Mouse (Mus musculus) testis, adult 2 months (tissue): Measurements from ENCODE around the gene Etv3.

Experiments
- CTCF ChIP-seq: fragments of 200-500 bp; IDR thresholded peaks from 2 replicates; pipeline ENCODE4 v1.5.1; 2012; ENCODE audit warnings: low read depth, mild to moderate bottlenecking, inconsistent platforms, low read length, moderate library complexity; ENCODE audit not compliant: control insufficient read depth, insufficient read depth, insufficient replicate concordance
- POLR2A ChIP-seq: fragments of 200-500 bp; IDR thresholded peaks from 2 replicates; pipeline ENCODE4 v1.6.1; 2012; ENCODE audit warnings: low read depth, mild to moderate bottlenecking, inconsistent platforms, low read length, moderate library complexity; ENCODE audit not compliant: control insufficient read depth

DNA sequence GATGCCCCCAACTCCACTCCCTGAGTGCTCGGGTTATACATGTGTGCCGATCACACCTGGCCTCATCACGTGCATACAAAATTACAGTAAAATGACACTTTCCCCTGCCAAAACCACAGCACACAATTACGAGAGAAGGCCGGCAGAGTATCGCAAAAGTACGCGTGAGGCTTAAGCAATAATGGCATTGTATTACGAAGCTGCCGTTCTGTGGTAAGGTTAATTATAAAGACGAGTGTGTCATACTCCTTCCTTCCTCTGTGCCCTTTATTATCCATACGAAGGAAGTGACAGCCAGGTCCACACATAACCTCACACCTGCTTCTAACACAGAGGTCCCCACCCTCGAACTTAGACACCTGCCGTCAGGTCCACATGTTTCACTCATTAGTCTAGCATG, 42.3 kb downstream of the Etv3 start:
- TF ChIP-seq CTCF: no peak
- TF ChIP-seq POLR2A: no peak
